Mouse (Mus musculus): ENCODE measurements around the gene Sept9.

- TF ChIP-seq CTCF (IDR thresholded peaks at IDR 0.05; ENCODE audit: low read depth) (no peak), EP300 (IDR thresholded peaks at IDR 0.05; ENCODE audit: low read depth) (no peak)
These were observed 112.8 kb downstream of the Sept9 start for GRCm38 (mm10) chr11:117312028-117312901.
